Mouse (Mus musculus): Measurements from ENCODE around the gene Amhr2.

The Amhr2 gene

DNA sequence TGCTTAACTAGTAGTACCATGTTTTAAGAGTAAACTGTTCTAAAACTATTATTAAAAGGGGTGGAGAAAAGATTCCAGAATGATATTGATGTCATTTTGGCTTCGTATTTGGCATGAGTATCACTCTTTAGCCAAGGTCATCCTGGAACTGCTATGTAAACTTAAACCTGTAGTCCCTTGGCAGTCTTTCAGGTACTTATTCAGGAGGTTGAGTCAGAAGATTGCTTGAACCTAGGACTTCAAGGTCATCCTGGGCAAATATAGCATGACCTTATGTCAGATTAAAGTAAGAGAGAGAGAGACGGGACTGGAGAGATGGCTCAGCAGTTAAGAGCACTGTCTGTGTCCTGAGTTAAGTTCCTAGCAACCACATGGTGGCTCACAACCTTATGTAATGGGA, 20.5 kb upstream of the Amhr2 start:
- DNase-seq: no peak

DNA sequence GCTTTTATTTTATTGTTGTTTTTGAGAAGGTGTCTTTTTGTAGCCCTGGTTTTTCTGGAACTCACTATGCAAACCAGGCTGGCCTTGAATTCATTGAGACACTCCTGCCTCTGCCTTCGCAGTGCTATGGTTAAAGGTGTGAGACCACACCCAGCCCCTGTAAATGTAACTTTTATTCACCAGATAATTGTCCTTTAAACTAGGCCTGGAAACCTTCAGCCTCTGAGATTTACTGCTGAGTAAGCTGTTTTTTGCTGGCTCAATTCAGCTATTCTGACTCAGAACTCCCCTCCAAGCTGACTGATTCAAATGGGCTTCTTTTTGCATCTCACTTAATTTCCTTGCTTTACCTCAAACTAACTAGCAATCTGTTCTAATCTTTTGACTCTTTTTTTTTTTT, 18.2 kb upstream of the Amhr2 start:
- DNase-seq: no peak

DNA sequence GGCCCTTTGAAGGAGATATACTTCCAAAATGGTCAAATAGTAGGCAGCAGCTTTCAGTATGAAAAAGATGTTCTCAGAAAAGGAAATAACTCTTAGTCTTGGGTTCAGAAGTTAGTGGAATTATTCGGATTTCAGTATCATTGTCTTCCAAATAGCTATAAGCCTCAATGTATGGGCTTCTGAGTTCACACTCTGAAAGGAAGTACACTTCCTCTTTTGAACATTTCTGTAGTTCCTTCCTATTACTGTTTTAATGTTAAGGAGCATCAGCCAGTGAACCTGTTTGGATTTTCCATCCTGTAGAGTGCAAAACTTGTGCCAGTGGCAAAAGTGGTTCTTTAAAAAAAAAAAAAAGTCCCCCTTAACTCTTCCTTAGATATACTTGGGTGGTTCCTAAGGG, 13.1 kb upstream of the Amhr2 start:
- DNase-seq: no peak

DNA sequence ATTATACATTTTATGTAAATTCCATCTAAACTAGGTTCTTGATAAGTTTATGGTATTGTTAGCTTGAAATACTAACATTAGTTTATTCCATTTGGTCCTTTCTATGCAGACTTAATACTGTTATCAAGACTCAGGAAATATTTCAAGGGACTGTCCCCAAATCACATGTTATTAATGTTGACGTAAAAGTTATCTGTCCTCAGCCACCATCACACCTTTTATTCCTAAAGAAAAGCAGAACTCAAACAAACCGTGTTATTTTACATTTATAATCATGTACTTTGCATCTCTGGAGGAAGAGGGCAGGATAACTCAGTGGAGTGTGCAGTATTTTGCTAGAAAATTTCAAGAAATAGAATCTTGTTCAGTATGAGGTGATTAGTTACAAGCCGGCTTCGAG, 12.0 kb upstream of the Amhr2 start:
- DNase-seq: no peak

DNA sequence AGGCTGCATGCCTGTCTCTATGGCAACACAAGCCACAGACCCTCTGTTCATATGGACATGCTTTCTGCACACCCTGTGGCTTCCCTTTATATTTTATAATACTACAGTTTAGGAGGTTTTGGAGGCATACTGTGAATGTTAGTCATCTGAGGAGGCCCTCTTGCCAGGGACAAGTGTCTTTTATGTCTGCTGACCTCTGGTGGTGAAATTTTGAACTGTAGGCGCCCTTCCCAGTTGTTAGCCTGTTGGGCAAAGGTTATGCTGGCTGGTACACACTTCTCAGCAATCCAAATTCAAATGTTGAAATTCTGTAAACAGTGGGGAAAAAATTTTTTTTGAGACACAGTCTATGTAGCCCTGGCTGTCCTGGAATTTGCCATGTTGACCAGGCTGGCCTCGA, 2.7 kb upstream of the Amhr2 start:
- peak; percentile 82 for DNase-seq

DNA sequence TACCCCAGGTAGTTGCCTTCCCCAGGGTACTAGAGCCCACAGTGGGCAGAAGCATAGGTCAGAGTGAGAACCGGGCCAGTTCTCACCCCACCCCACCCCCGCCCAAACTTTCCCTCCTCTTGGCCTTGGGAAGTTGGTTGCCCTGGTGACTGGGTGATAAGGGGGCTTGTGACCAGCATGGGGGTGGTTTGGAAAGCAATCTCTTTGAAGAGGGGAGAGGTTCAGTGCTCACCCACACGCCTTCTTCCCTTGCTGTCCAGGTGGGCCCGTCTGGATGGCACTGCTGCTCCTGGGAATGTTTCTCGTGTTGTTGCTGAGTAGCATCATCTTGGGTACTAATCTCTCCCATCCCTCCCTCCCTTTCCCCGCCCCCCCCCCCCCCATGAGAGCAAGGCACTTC, 1.3 kb downstream of the Amhr2 start:
- no peak for DNase-seq

DNA sequence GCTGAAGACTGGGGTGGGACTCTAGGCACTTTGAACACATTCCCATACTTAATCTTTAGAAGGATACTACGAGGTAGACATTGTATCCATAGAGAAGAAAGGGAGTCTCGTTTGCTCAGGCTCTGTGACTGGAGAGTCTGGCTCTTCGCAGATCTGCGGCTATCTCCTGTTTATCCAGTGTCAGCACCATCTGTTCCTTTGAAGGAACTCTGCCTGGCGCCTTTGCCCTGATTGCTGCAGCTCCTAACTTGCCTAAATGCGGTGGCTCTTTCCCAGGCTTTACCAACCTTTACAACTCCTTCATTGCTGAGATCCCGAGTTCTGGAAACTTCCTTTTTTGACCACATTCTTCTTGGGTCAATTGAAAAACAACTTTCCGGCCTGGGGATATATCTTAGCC, 4.2 kb downstream of the Amhr2 start:
- DNase-seq: no peak

DNA sequence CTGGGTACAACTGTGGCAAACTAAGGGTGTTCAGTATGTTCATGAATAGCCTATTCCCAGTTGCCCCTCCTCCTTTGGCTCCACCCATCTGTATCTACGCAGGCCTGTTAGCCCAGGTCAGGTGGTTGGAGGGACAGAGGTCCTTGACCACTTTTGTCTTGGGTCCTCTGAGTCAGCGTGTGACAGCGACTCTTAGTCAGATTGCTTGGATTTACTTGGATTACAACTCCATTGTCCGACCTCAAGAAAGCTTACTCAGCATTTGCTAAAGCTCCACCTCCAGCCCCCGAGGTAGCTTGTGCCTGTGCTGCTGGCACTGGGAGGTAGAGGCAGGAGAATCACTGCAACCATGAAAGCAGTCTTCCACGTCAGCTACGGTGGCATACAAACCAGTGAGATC, 5.8 kb downstream of the Amhr2 start:
- no peak for DNase-seq

DNA sequence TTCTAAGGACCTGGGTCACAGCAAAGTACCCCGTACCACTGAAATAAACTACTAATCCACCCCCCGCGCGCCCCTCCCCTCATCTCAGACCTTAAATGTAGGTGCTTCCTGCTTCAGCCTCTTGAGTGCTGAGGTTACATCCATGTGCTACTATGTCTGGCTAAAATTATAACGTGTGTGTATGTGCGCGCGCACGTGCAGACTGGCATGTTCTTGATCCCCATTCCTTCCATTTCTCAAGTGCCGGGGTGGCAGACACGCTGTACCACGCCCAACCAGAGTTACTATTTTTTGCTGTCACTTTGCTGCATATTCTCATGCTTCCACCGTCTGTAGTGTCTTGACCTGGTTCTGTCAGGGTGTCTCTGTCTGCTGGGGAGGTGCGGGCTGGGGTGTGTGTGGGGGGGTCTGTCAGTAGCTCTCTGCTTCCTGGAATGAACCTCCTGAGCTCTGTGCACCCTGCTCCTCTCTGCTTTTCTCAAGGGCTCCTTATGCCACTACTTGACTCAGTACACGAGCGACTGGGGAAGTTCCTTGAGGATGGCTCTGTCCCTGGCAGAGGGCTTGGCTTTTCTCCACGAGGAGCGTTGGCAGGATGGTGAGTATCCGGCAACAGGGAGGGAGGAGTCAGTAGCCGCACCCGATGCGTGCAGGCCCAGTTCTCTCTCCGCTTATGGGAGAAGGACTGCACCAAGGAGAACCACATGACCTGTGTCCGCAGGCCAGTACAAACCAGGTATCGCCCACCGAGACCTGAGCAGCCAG, 6.7 kb downstream of the Amhr2 start:
- DNase-seq: no peak

DNA sequence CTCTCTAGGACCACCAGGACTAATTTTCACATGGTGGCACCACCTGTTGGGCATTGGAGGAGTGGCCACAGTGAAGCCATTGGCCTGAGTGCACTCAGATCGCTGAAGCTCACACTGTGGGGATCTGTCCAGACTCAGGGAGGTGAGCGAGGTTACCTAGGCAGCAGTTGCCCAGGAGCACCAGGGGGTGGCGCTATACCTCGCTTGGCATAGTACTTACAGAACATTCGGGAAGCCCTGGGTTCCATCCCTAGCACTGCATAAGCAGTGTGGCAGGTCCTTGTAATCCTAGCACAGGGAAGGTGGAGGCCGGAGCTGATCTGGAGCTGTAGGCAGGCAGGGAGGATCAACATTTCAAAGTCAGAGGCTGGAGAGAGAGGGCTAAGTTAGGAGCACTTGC, 10.8 kb downstream of the Amhr2 start:
- DNase-seq: no peak

DNA sequence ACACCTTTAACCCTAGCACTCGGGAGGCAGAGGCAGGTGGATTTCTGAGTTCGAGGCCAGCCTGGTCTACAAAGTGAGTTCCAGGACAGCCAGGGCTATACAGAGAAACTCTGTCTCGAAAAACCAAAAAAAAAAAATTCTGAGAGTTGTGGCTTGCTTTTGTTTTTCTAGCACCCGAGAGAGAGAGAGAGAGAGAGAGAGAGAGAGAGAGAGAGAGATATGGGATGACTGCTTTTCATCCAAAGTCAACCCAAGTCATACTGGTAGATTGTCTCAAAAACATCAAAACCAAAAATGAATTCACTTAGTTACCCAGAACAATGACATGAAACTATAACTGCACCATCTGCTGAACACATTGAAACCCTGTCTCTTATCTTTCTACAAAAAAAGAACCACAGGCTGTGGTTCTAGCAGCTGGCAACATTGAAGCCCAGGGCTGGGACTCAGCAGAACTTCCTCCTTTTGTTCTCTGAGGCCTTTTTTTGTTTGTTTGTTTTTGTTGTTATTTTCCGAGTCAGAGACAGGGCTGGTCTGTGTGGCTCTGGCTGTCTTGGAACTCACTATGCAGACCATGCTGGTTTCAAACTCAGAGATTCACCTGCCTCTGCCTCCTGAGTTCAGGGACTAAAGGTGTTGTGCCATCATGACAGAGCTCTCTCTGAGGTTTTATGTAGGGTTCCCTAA, 13.0 kb downstream of the Amhr2 start:
- no peak for DNase-seq

DNA sequence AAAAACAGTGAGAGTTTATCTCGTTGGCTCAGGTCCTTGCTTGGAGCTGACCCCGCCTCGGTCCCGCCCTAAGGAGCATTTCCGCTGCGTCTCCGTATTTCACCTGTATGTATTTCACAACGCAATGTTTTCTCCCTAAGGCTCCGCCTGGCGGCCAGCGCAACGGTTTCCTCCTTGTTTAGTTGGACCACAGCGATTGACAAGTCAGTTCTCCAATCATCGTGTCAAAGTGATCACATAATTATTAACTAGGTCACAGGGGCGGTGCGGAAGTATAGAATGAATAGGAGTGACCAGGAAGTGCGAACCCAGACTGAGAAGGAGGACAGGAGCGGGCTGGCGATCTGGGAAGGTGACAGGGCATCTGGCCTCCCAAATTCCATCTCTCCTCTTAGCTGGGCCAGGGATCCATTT, 13.7 kb downstream of the Amhr2 start, which contains the start of gene Prr13:
Prr13 (plus strand) TSS at position 125 of the 414 bp plus-strand sequence.
- peak; percentile 95 for DNase-seq

DNA sequence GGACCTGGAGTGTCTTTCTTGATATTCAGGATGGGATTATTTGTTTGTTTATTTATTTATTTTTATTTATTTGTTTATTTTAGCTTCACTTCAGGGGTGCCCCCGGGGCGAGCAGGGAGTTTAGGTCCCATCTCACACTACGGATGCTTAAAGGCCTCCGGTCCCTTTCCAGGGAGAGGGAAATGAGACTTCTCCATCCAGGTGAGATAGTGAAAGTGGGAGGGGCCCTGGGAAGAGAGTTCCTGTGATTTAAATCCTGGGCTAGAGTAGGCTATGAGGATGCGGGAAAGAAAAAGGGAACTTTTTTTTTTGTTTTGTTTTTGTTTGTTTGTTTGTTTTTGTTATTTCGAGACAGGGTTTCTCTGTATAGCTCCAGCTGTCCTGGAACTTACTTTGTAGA, 14.2 kb downstream of the Amhr2 start:
- no peak for DNase-seq

DNA sequence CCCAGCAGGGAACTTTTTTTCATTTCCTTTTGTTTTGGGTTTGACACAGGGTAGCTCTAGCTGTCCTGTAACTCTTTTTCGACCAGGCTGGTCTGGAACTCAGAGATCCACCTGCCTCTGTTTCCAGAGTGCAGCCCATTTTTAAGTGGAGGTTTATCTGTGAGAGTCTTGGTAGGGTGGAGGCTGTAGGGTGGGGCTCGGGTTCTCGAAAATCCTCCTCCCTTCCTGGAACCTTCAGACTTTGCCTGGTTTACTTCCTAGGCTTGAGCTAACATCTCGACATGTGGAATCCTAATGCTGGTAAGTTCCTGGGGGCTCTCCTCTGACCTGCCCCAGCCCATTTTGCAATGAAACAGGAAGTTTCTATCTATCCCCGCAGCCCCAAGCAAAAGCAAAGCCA, 14.7 kb downstream of the Amhr2 start:
- DNase-seq: no peak

DNA sequence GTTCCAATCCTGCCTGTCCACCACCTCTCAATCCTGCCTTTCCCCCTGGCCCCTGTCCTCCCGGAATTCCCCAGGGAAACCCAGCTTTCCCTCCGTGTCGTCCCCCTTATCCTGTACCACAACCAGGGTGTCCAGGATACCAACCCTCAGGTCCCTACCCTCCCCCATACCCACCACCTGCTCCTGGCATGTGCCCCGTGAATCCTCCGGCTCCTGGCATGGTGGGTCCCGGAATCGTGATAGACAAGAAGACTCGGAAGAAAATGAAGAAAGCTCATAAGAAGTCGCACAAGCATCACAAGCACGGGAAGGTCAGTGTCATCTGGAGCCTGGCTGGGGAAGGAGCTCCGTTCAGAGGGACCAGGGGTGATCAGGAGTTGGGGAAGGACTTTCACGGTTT, 15.2 kb downstream of the Amhr2 start:
- no peak for DNase-seq

DNA sequence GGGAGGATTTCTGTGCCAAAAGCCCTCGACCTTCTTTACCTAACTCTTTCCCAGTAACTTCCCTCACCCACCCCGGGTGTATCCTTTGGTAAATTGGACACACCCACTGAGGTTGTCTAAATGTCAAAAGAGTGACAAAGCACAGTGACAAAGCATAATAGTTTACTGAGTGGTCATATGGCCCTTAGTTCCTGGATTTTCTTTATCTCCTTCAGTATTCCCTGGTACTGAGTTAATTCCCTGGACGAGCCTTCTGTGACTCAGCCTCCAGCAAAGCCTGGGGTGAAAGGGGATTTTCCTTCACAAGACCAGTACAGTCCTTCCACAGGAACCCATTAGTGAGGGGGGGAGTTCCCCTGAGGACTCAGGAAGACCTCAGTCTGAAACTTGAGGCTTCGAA, 15.8 kb downstream of the Amhr2 start:
- no peak for DNase-seq

DNA sequence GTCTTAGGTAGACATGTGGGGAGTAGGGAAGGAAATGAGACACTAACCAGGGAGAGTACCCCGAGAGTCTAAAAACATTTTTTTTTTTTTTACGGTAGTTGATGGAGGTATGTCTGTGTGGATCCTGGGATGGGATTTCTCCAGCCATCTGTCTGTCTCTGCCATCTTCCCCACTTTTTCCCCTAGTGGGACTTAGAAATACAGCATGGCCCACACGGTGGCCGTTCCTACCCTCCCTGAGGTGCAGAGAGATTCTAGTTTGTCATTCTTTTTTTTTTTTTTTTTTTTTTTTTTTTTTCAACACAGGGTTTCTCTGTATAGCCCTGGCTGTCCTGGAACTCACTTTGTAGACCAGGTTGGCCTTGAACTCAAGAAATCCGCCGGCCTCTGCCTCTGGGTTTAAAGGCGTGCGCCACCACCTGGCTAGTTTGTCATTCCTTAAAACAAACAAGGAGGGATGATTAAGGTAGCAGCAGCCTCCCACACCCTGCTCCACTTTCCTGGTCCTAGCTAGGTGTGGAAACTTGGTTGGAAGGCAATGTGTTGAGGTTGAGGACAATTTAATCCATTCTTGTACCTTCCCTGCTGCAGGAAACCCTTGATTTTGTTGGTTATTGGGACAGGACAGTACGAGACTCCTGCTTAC, 16.4 kb downstream of the Amhr2 start:
- DNase-seq: no peak

DNA sequence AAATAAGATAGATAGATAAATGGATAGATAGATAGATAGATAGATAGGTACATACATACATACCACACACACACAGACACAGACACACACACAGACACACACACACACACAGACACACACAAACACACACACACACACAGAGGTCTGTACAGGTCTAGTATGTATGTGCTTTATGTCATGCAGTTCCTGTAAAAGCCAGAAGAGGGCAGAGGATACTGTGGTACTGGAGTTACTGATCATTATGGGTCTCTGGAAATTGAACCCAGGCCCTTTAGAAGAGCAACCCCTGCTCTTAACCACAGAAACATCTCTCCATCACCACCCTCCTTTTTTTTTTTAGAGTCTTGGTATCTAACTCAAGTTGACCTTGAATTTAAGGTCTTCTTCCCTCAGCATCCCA, 18.5 kb downstream of the Amhr2 start:
- no peak for DNase-seq

DNA sequence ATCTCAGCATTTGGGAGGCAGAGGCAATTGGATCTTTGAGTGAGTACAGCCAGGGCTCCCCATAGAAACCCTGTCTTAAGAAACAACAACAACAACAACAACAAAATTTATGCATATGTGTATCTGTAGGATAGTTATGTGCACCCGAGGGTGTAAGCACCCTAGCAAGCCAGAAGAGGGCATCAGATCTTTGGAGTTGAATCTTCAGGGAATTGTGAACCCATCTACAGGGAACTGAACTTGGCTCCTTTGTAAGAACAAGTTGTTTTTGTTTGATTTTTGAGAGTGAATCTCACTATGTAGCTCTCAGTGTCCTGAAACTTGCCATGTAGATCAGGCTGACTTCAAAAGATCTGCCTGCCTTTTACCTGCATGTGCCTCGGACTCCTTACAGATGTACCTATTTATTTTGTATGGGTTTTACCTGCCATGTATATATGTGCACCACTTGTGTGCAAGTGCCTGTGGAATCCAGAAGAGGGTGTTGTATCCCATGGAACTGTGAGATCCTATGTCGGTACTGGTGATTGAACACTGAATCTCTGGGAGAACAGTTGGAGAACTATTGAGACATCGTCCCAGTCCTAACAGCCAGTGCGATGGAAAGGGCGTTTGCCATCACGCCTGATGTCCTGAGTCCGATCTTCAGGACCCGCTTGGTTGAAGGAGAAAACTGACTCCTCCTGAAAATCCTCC, 23.7 kb downstream of the Amhr2 start:
- no peak for DNase-seq

DNA sequence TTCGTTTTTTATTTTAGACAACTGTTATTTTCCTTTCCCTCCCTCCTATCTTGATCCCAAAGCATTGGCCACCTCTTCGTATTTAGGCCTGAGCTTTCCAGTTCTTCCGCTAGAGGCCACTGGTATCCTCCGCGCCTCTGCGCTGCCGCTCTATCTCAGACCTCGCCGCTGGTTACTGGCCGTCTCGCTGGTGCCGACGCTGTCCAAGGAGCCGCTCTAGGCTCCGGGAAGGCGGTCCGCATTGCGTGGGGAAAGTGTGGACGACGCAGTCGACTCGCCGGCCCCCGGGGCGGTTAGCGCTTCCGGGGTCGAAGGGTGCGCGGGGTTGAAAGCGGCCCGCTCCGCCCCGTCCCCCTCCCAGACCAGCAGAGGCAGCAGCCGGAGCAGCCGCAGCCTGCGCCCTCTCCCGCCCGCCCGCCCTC, 25.0 kb downstream of the Amhr2 start, which contains the start of gene Pcbp2:
Pcbp2 (plus strand) TSS at position 357 of the 422 bp plus-strand sequence.
- peak; percentile 94 for DNase-seq

DNA sequence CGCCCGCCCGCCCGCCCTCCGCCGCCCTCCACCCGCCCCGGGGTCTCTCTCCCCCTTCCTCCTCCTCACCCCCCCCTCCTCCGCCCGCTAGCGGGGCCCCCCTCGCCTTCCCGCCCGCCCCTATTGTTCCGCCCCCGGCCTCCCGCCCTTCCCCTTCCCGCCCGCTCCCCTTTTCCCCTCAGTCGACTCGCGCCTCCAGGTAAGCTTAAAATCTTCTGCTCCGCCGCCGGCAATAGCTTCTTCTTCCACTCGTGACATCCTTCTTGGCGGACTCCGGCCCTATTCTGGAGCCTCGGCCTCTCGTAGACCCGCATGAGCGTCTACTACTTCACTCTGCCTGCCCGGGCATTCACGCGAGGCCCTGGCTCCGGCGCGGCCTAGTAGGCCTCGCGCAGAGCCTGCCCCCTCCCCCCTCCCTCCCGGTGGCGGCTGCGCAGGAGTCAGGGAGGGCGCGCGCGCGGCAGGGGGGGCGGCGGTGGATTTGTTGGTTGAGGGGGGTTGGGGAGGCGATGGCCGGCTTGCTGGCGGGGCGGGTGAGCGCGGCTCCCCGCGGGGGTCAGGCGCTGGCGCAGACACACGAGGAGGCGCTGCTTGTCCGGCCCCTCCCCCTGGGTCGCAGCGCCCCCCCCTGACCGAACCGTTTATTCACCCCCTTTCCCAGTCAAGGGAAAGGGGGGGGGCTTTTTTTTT, 25.6 kb downstream of the Amhr2 start:
- DNase-seq: peak; percentile 79

DNA sequence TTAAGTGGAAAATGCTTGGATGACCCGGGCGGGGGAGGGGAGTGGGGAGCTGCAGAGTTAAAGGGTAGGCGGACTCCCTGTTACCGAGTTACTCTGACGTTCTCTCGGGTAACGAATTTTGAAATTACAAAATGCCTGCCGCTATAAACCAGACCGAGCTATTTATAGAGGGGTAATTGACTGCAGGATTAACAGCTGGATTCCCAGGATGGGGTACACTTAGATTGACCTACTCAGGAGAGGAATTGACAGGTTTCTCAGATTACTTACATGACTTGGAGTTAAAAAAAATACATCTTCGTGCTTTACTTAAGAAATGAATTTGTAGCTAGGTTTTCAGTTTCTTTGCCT, 26.1 kb downstream of the Amhr2 start:
- DNase-seq: no peak

DNA sequence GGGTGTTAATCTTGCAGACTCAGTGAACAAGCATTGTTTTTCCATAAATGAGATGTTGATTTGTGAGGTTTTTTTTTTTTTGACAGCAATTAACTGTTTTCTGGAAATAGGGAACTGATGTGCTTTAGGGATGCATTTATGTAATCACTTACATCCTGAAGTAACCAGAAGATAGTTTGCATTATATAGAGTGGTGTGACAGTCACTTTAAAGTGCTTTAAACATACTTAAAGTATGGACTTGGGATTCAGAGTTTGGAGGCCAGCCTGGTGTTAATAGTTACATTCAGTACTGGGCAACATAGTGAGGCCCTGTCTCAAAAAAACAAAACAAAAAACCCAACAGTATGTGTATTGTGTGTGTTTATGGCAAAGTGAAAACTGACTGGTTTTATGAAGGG, 26.6 kb downstream of the Amhr2 start:
- DNase-seq: no peak

Data from cerebellum, adult 8-10 months (tissue).